Mouse (Mus musculus) heart, postnatal 36 days (tissue): ENCODE measurements around the gene Sertad4. TPM values are rescaled to one million over a fixed set of nuclear protein-coding genes. Genes with fewer than 3 reads are reported as not detected.

Experiments
- DNase-seq, 2 experiments: peaks; one replicate each; pipeline ENCODE4 v3.0.0; 2021 to 2022
- intact Hi-C: fragments of 180-260 bp; cut with DNase I; formaldehyde crosslinking; loops from one replicate; pipeline ENCODE4 v1.15.1; 2025
- total RNA-seq, 2 experiments: library from RNA; stranded (reverse); gene quantifications; 2 replicates each; pipeline ENCODE4 v1.2.3; 2021

Sertad4 gene
- total RNA-seq, 2 experiments from 2014 or later: 3.8 to 6.2 TPM

DNA sequence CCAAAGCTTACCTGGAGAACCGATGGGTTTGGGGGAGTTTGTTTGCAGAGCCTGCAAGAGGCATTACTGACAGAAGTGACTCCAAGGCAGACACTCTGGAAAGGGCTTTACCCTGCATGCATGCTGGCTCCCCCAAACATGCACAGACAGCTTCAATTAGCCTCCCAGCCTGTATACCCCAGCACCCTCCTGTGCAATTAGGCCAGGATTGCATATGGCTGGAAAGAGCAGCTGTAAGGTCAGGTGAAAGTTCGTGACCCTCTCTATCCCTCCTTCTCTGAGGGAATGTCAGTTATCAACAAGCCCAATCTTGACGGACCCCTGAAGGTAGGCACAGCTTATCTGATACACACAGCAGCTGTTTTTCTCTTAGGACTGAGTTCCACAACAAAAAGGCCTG lies 40.9 kb downstream of the Sertad4 start:
- no peak for DNase-seq
- intact Hi-C loops: no loop called here

DNA sequence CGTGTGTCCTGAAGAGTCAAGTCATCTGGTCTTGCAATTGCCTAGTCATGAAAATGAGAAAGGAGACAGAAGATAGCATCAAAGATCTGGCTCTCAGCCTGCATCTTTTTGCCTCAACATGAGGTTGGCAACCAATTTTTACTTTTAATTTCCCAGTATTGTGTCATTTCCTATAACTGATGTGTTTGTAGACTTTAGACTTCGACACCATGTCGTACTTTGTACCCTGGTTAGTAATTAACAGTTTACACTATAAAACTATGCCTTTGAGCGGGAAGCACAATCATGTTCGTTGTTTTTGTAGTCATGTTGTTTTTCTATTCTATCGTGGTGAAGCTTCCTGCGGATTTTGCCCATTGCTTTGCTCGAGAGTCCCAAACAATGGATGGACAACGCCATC lies 42.8 kb downstream of the Sertad4 start:
- DNase-seq: no peak
- intact Hi-C loops: no loop called here

- intact Hi-C loops: no loop called here
- no peak for DNase-seq
These were observed 43.3 kb downstream of the Sertad4 start for GRCm38 (mm10) chr1:192812290-192812689.

DNA sequence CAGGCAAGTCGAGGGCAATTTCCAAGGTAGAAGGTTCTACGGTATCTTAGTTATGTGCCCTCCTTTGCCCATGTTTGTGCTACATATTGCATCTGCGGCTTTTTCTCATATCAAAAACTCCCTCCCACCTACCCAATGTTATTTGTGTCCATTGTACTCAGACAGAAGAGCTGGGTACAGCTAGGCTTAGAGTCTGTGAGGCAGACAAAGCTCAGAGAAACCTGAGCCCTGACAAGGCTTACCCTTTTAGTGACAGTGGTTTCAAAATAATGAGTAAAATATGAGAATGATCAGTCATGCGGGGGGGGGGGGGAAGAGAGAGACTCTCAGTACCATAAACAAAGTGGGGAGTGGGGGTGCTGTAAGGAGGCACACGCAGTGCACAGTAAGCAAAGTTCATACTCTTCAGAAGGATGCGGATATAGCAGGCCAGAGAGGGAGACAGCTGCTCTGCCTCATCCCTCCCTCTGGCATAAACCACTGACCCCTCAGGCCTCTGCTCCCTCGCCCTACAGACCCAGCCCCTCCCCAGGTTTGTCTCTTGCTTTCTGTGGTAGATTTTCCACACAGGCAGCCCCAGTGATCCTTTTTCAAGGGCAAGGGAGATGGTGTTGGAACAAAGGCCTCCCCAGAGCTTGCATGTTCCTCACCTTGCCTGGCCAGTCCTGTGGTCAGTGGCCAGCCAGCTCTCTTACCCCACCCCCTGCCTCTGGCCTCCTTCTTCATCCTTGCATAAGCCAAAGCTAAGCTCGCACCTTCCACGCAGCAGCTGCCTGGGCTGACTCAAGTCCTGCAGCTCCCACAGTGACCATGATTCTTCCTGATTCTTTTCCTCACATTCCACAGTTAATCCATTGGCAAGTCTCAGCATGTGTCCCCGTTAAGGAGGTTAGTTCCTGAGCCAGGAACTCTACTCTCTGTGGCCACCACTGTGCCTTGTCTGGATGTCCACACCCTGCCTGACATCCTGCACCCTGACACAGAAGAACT lies 49.1 kb downstream of the Sertad4 start:
- DNase-seq: peak in 1 of 2 experiments; percentile 21
- intact Hi-C loops: loop anchor here (1.0 kb wide), 1 partner anchor 16 kb away; no protein-coding TSS in a partner anchor

- no peak for DNase-seq
- intact Hi-C loops: no loop called here
These were observed 55.2 kb downstream of the Sertad4 start for GRCm38 (mm10) chr1:192800338-192800737.

DNA sequence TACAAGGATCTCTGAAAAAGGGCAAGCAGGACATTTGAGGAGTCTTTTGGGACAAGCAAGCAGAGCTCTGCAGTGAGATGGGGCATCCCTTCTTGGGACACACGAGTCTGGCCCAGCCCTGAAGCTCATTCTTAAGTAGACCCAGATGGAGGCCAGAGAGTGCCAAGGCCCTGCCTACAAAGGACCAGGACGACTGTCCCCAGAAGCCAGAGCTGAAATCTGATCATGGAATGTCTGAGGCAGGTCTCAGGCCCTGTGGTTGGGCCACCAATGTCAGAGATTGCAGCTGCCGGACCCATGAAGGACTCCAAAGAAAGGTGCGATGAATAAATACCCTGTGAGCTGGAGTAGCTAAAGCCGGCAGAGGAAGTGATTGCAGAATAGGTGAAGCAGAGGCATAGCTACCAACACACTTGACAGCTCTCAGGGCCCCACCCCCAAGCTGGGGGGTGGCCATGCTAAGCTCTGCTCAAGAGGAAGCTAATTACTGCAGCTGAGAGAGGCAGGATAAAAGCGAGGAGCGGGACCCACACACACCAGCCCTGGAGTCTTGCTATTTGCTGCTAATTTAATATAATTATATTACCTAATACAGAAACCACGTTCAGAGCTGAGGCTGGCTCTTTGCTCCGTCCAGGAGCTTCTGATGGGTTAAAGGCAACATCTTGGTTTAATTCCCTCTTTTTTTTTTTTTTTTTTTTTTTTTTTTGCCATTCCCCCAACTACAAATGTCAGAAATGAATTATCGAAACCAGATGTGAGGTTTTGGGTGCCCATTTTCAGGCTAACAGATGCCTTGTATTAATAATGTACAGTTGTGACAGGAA lies 56.2 kb downstream of the Sertad4 start:
- intact Hi-C loops: no loop called here
- no peak for DNase-seq

DNA sequence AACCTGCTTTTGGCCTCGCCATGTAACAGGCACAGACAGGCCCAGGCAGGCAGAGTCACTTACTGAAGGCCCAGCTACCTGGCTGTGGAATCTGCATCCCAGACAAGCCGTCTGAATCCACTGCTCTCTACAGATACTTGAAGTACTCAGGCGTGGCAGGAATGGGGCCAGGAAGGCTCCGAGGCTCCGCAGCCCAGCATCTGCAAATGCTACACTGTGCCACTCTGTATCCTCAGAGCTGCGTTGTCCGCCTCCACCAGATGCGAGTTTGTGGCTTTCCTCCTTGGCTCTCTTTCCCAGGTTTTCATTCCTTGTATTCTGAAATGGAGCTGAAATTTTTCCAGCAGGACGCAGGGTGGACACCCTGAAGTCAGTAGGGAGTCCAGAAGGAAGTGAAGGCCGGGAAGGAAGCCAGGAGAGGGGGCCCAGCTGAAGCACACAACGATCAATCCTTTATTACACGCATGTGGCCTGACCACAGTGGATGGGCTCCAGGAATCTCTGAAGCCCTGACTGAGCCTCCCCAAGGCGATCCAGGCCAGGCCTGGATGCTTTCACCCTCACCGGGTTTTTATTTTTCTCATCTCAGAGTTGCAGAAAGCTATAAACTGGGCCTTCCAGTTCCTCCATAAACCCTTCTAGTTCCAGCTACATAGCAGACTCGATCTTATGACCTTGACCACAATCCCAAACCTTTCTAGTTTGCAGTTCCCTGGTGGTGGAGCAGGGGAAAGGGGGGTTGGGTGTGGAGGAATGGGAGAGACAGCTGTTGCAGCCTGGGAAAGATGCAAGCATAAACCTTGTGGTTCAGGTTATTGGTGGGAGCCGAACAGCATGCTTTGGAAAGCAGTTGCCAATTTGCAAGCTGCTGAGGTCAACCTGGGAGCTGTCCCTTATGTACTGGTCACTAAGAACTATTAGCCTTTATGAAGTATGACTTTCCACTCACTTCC lies 57.1 kb downstream of the Sertad4 start:
- intact Hi-C loops: no loop called here
- peak; percentile 52 to 59 for DNase-seq

DNA sequence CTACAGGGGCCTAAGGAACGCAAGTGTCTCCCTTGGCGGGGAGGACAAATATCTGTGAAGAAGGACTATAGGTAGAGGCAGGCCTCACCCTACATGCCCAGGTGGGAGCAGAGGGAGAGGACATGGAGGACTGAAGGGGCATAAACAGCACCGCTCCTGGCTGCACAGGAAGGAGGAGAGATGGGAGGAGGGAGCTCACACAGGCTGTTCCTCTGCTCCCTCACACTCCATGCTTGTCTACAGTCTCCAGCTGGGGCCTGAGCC lies 58.6 kb downstream of the Sertad4 start:
- intact Hi-C loops: no loop called here
- no peak for DNase-seq

DNA sequence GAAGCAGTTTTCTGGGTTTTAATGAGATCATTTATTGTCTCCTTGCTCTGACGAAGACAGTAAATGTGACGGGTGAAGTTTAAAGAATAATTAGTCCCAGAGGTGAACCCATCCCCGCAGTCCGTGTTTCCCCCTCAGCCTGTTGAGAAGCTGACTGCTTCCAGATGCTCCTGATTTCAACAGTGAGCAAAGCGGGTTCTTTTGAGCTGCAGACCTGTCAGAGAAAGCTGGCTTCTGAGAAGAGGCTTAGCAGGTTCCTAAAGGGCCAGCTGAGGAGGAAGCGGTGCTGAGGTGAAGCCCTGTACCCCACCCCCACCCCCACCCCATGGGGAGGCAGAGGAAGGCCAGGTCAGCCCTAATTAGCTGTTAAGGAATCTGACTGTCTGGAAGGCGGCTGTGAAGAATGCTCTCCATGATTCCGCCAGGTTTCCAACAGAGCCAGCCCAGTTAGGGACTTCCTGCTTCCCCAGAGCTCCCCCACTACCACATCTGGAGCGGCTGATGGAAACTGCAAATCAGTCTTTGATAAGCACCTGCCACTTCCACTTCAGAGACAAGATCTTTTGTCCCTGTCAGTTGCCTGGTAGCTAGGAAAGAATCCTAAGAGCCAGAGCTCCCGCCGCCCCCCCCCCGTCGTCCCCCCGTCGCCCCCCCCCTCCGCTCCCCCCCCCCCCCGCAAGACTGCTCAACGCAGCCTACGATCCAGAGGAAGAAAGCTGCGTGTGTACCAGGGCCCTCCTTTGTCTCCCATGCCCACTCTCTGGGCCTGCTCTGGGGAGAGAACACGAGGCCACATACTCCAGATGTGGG lies 59.1 kb downstream of the Sertad4 start:
- intact Hi-C loops: no loop called here
- DNase-seq: peak; percentile 14 to 33

DNA sequence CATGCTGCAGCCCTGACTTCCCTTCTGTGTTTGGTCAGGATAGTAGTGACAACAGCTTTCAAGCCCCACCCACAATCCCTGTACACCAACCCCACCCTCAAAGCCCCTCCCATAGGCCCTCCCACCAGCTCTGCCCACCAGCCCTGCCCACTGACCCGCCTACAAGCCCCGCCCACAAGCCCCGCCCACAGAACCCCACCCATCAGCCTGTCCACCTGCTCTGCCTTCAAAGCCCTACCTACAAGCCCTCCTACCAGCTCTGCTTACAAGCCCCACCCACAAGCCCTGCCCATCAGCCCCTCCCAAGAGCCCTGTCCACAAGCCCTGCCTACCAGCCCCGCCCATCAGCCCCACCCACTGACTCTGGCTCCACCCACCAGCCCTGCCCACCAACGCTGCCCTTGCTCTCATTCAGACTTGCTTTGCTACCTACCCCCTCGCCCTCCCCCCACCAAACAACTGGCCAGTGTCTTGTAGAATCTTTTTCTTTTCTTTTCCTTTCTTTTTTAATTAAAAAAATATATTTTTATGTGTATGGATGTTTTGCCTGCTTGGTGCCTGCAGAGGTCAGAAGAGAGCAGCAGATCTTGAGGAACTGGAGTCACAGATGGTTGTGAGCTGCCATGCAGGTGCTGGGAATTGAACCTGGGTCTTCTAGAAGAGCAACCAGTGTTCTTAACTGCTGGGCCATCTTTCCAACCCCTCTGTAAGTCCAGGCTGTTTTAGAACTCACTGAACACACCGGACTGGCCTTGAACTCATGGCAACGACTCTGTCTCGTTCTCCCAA lies 60.4 kb downstream of the Sertad4 start:
- intact Hi-C loops: no loop called here
- no peak for DNase-seq

Other genes starting within 250 kb of the Sertad4 start
- 1 to 10 TPM; 2.1 to 2.4 TPM for gene Hhat, start 84.5 kb downstream of the Sertad4 start, total RNA-seq
- under 1 TPM; 0.14 to 0.19 TPM for gene Syt14, start 180.0 kb upstream of the Sertad4 start, total RNA-seq